Mouse (Mus musculus) erythroblast, adult 5-6 weeks (primary cell): ENCODE data around the gene Rdh16. TPM values are rescaled to one million over a fixed set of nuclear protein-coding genes. Genes with fewer than 3 reads are reported as not detected.
"Not testable (repeated sequence)": the region's sequence is repeated elsewhere in the genome, so short reads cannot be mapped to it uniquely, and the experiment has no call there.

Experiments
- ATAC-seq: replicated peaks from 2 replicates; pipeline ENCODE4 v1.8.0; 2016; ENCODE audit warnings: moderate number of reproducible peaks, mild to moderate bottlenecking, moderate TSS enrichment, inconsistent platforms; ENCODE audit not compliant: poor library complexity, low FRiP score, severe bottlenecking
- total RNA-seq, 2 experiments: library from RNA; stranded (forward) in 1 of 2; stranded (reverse) in 1 of 2; fragments of 150-400 nt in 1 of 2; fragments of 200-764, 138-1000 nt in 1 of 2; gene quantifications; 2 replicates each; pipeline versions ENCODE4 v1.2.3 to v1.2.4; 2015 to 2017; ENCODE audit warnings: low replicate concordance in 2 of 2

Gene Rdh16
- total RNA-seq, 2 experiments from 2014 or later = not detected

DNA sequence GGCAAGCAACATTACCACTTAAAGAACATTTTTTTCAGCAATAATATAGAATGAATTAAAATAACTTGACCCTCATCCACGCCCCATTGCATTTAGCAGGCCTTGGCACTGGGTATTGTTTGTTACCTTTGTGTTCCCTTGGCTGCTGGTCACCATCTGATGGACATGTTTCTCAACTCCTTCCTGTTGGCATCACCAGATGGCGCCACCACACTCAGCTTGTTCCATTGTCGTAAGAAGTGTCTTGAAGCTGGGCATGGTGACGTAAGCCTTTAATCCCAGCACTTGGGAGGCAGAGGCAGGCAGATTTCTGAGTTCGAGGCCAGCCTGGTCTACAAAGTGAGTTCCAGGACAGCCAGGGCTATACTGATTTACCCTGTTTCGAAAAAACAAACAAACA is 24.4 kb downstream of the Rdh16 start:
- ATAC-seq = no peak

DNA sequence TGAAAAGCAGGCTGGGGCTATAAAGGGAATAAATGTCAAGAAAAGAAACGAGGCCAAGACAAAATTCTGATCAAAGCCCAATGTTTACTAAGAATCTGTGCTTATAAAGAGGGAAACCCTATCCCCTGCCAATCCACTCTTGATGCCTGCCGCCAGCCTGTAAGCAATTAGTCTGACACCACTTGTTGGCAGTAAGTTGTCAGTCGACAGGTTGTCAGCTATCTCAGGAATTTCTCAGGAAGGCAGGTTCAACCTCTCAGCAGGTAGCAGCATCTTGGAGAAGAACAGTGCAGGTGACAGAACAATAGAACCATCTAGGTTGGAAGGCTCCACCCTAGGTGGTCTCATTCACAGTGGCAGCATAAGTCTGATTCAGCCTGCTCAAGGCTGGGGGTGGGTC is 28.2 kb downstream of the Rdh16 start:
- no peak for ATAC-seq

DNA sequence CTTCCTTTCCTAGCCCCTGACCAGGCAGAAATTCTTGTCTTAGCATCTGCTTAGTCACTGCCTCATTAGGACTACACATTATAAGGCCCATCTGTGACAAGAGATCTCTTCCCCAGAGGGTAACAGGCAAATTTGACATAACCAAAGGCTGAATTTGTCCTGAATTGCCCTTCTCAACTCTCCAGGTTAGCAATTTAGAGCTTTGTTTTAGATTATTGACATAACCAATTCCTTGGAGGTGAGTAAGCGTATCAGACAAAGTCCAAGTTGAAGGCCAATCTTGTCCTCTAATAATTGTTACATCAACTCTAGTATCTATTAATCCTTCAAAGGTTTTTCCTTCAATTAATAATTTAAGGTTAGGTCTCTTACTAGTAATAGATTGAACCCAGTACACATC is 33.2 kb downstream of the Rdh16 start:
- ATAC-seq = not testable (repeated sequence)

DNA sequence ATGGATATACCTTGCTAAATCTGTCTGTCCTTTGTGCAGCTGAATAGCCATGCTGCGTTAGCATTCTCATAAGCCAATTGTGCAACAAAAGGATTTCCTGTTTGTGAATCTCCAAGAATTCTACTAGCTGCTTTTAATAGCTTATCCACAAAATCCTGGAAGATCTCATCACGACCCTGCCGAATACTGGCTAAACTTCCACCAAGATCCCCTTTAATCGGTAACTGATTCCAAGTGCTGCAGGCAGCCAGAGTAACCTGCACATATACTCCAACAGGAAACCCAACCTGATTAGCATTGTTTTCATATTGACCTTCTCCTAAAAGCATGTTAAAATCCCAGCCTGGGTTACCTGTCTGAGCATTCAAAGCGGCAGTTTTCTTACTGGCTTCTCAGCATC is 34.3 kb downstream of the Rdh16 start:
- no peak for ATAC-seq

DNA sequence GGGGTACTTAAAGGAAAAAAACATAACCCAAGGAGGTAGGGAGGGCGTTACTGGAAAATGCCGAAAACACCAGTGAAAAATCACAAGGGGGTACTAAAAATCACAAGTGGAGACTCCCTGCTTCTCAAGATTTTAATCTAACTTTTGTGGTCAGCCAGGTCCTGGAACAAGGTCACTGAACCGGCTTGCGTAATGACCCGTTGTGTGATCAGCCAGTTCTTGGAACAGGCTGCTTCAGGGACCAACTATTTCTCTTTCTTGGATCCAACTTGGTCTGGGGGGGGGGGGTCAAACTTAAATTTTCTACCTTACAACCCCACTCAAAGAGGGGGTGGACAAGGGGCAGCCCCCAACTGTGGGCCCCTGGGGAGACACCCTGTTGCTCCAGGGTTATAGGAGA is 36.8 kb downstream of the Rdh16 start:
- ATAC-seq = not testable (repeated sequence)

DNA sequence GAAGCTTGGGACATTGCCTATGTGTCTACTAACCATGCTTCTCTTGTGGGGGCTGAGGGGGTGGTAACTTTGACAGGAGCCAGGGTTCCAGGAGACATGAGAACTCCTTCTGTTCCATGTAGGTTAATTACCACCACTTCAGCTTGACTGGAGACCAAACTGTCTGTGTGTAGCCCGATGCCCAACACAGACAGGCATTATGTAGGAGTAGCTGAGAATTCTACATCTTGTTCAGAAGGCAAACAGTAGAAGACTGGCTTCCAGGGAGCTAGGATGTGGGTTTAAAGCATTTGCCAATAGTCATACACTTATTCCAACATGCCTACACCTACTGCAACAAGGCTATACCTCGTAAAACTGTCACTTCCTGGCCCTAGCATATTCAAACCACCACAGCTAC is 37.6 kb downstream of the Rdh16 start:
- no peak for ATAC-seq

DNA sequence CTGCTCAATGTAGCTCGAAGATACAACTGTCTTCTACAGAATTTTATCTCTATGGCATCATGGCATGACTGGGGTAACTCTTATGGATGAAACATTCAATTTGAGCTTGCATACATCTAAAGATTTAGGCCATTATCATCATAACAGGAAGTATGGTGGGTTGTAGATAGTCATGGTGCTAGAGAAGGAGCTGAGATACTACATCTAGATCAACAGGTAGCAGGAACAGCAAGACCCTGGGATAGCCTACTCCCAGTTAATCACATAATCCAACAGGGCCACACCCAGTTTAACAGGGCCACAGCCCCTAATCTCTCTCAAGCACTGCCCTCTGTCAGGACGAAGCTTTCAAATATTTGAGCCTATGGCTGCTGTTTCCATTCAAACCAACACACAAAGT is 39.8 kb downstream of the Rdh16 start:
- no peak for ATAC-seq

DNA sequence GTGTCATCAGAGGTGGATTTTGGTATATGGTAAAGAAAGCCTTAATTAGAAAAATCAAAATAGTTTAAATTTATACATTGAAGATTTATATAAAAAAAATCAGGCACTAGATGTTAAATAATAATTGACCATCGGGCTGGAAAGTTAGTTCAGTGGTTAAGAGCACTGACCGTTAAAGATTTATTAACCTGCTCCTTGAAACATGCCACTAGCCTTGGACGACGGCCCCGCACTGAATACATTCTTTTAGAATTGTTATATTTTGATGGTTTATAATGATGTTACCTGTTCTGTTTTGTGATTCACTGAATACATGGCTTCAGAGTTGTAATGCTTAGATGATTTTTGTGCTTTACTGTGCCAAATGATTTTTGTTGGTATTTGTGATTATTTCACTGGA is 45.0 kb downstream of the Rdh16 start:
- not testable (repeated sequence) for ATAC-seq

DNA sequence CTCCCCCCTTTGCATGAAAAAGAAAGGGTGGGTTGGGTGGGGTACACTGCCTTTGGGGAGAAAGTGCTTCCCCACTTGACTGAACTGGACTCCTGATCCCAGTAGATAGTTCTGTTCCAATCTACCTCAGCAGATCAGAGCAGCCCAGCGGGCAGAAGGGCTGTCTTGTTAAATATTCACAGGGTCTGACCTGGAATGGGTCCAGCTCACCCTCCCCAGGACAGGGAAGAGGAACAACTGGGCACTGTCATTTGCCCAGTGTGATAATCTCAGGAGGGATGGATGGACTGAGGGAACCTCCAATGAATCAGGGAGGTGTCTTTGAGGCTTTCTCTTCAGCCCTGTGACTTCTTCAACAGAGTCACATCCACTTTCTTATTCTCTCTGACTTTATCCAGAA is 47.1 kb downstream of the Rdh16 start:
- no peak for ATAC-seq

DNA sequence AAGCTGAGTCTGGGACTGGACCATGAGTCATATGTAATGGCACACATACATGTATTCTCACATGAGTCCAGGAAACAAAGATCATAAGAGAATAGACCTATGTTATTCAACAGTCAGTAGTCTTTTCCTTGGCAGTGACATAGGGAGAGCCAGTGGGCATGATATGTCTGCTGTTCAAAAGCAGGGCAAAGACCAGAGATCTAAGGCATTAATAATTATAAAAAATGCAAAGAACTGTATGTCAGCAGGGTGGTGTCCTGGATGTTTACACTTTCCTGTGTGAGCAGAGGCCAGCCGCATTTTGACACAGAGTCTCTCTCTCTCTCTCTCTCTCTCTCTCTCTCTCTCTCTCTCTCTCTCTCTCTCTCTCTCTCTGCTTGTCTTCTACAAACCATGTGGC is 48.7 kb downstream of the Rdh16 start, which contains the start of gene Rdh19:
TSS of gene Rdh19 (plus strand) at position 301 of the 400 bp plus-strand sequence.
- ATAC-seq = no peak

DNA sequence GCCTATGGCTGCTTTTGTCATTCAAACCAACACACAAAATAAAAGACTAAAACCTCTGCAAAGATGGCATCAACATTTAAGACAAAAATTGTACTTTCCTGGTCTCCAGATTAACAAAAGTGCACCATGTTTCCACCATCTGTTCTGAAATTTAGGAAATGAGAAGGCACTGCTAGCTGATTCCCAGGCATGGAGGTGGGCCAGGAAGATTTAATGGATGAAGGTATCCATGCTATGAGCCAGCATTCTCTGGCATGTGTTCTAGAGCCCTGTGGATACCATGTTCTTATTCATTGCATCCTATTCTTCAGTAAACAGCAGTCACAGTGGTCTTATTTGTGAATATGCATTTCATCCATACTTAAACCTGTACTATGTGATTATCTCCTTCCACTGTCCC is 55.4 kb downstream of the Rdh16 start:
- no peak for ATAC-seq

DNA sequence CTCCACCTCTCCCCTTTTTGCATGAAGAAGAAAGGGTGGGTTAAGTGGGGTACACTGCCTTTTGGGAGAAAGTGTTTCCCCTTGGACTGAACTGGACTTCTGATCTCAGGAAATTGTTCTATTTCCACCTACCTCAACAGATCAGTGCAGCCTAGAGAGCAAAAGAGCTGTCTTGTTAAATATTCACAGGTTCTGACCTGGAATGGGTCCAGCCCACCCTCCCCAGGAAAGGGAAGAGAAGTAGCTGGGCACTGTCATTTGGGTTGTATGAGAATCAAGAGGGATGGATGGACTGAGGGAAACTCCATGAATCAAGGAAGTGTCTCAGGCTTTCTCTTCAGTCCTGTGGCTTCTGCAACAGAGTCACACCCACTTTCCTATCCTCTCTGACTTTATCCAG is 64.0 kb downstream of the Rdh16 start:
- no peak for ATAC-seq

DNA sequence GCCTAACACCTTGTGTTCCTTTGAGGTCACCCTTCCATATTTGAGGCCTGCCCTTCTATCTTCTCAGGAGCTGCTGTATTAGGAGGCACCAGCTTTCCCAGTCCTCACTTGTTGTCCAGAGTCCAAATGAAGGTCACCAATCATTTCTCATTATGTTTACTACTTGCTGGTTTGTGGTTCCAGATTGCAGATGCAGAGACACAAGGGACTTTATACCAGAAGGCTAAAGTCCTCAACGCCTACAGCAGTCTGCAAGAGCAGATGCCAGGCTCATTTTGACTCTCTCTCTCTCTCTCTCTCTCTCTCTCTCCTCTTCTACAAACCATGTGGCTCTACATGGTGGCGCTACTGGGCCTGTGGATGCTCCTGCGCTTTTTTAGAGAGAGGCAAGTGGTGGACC is 65.3 kb downstream of the Rdh16 start, which contains the start of gene Rdh16f2:
TSS of gene Rdh16f2 (plus strand) at position 243 of the 400 bp plus-strand sequence.
- no peak for ATAC-seq

DNA sequence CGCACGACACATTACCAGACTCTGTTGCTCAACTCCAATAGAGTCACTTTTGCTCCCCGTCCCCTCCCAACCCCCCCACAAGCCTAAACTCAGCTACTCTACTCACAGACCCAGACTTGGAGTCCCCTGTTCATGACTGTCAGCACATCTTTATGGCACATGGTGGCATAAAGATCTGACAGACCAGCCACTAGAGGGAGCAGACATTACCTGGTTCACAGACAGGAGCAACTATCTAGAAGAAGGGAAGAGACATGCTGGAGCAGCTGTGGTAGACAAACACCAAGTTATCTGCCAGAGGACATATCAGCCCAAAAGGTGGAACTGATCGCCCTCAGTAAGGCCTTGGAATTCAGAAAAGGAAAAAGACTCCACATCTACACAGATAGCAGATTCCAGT is 71.5 kb downstream of the Rdh16 start:
- ATAC-seq = no peak

DNA sequence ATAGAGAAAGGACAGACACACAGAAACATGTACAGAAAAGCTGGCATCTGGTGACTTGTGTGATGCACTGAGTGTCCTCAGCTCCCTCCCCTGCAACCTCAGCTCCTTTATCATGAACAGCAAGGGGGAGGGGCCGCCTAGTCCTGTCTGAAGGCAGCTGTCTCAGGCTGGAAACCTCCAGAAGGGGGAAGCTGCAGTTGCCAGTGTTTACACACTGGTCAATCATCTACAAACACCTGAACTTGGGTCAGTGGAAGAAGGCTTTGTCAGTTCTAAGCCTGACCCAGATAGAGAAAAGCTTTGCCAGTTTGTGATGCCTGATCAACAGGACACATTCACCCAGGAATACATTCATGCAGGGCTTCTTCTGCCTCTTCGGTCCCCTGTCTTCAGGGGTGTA is 76.7 kb downstream of the Rdh16 start:
- ATAC-seq = no peak

DNA sequence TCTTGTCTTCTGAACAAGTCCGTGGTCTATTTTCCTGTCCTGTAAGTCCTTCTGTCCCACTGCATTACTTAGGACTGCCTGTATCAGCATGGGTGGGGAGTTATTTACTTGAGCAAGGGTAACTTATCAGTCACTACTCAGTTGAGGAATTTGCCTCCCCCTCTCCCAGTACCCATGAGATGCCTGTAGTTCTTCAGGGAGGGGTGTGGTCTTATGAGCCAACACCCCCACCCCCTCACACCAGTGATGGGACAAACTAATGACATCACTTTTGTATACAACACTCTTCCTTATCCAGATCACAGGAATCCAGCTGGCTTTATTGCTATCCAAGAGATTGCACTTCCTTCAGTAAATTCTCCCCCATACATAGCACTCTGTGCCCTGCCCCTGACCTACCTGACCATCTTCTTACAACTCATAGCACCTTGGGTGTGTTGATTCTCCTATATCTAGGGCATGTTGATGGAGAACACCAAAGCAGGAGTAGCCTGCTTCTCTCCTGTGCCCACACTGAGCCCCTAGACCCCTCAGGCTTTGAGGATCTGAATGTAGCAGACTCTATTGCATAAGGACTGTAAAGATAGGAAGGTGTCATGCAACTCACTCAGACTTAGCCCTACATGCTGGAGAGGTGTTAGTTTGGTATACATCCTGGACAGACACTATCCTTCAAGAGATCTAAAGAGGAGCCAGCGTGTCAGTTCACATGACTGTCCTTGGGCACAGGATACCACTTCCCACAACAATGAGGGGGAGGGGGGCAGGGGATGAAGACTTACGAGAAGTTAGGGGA is 77.5 kb downstream of the Rdh16 start:
- no peak for ATAC-seq

DNA sequence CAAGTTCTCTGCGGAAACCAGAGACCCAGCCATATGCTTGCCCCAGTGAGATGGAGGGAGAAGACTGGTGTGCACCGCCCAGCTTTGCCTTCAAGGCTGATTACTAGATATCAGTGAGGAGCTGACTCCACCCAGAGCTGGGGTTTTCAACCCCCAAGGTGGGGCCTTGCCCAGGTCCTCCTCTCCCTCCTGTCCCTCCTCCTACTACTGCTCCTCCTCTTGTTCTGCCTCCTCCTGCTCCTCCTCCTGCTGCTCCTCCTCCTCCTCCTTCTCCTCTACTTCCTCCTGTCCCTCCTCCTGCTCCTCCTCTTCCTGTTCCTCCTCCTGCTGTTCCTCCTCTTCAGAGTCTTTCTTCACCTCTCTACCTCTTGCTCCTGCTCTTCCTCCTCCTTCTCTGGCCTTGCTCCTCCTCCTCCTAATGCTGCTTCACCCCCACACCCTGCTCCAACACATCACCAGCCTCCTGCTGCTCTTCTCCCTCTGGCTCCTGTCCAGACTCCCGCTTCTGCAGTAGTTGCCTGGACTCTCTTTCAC is 78.3 kb downstream of the Rdh16 start:
- no peak for ATAC-seq

DNA sequence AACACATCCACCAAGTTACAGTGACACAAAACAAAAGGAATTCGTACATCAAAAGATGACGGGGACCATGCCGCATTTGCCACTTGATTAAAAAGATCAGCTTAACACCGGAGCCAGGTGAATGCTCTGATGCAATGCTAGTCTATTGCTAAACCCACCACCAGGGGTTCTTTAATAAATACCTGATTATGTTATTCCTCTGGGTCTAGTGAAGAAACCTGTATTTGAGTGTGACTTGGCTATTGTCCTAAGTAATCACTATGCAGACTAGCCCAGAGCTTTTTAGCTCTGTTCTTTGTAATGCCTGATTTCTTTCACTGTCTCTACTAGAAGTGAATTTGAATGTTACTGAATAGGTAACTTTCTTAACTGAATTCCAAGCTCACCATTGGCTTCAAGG is 80.1 kb downstream of the Rdh16 start:
- ATAC-seq = no peak

DNA sequence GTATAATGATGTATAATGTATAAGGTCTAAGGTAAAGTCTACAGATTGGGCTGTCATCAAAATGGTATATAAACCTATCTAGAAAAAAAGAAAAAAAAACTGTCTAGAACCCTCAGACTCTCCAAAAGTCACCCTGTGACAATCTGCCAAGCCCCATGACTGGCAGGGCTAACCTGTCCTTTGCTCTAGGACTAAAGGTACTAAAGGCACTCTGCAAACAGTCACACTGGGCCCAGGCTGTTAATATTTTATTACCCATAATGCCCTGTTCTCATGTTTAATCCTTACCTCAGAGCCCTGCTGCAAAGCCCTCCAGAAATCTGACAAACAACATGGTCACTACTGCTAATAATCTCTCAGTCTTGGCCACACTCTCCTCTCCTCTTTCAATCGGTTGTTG is 85.6 kb downstream of the Rdh16 start:
- no peak for ATAC-seq

DNA sequence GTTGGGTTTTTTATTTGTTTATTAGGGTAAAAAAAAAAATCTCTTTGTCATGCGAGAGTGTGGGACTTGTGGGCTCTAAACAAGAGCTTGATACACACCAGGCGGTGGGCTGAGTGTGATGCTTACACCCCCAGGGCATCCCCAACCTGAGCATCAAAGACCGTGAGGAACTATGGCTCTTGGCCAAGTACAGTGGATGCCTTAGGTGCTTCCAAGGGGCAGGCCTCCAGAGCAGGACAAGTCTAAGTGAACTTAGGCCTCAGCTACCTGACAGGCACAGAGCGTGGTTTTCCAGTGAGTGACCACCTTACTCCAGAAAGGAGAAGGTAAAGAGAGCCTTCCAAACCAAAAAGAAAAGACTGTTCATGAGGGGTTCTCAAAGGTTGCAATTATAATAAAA is 86.0 kb downstream of the Rdh16 start:
- no peak for ATAC-seq

DNA sequence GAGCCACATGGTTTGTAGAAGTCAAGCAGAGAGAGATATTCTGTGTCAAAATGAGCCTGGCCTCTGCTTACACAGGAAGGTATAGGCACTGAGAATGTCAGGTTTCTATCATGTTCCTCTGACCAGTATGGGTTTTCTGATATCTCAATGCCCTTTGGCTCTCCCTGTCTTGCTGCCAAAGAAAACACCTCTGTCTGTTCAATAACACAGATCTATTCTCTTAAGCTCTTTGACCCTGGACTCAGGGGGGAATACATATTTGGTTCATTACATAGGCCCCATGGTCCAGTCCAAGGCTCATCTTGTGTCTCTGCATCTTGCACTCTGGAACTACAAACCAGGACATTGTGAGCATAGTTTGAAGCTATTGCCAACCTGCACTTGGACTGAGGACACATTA is 87.7 kb downstream of the Rdh16 start, which contains the start of gene Rdh7:
TSS of gene Rdh7 (minus strand) at position 213 of the 400 bp plus-strand sequence.
- no peak for ATAC-seq

DNA sequence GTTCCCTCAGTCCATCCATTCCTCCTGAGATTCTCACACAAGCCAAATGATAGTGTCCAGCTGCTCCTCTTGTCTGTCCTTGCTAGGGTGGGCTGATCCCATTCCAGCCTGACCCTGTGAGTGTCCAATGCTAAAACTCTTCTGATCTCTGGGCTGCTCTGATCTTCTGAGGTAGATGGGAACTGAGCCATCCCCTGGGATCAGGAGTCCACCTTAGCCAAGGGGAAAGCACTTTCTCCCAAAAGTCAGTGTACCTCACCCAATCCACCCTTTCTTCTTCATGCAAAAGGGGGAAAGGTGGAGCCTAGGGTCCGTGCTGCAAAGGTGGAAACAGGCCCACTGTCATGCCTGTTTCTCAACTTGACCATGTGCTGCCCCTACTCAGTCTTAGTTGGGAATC is 90.5 kb downstream of the Rdh16 start:
- ATAC-seq = no peak
